Mouse (Mus musculus) hindbrain, postnatal 0 days (tissue): ENCODE data around the gene Epb41. TPM values are rescaled to one million over a fixed set of nuclear protein-coding genes. Genes with fewer than 3 reads are reported as not detected.

ENCODE experiments used
- ATAC-seq: fragments of 200-750 bp; cut with Nextera tagmentation; 2 replicates; pipeline ENCODE4 v1.8.0; 2017; ENCODE audit warnings: mild to moderate bottlenecking, moderate TSS enrichment, moderate library complexity
- DNase-seq: peaks from one replicate; pipeline ENCODE4 v3.0.0-alpha.2; 2015; ENCODE audit warnings: low spot score
- H3K27ac ChIP-seq: fragments of 300-500 bp; sonication (generic); 2 replicates; pipeline ENCODE4 v1.5.1; 2014; ENCODE audit warnings: mild to moderate bottlenecking
- H3K27me3 ChIP-seq: fragments of 300-500 bp; sonication (generic); 2 replicates; pipeline ENCODE4 v1.6.1; 2014; ENCODE audit warnings: low read length, mixed read lengths; ENCODE audit not compliant: insufficient read depth
- H3K36me3 ChIP-seq: fragments of 300-500 bp; sonication (generic); 2 replicates; pipeline ENCODE4 v1.6.1; 2014; ENCODE audit warnings: low read length, mixed read lengths; ENCODE audit not compliant: insufficient read depth
- H3K4me1 ChIP-seq: fragments of 300-500 bp; sonication (generic); 2 replicates; pipeline ENCODE4 v1.6.1; 2014; ENCODE audit warnings: antibody characterized with exemption, low read length, mixed read lengths; ENCODE audit not compliant: insufficient read depth
- H3K4me2 ChIP-seq: fragments of 300-500 bp; sonication (generic); 2 replicates; pipeline ENCODE4 v1.6.1; 2014; ENCODE audit warnings: low read depth, mild to moderate bottlenecking, low read length, moderate library complexity, mixed read lengths
- H3K4me3 ChIP-seq: fragments of 300-500 bp; sonication (generic); 2 replicates; pipeline ENCODE4 v1.5.1; 2014; ENCODE audit warnings: low read length
- H3K9ac ChIP-seq: fragments of 300-500 bp; sonication (generic); replicated peaks from 2 replicates; pipeline ENCODE4 v1.6.1; 2014; ENCODE audit warnings: mild to moderate bottlenecking, low read length, moderate library complexity, mixed read lengths
- H3K9me3 ChIP-seq: fragments of 300-500 bp; sonication (generic); 2 replicates; pipeline ENCODE4 v1.6.1; 2016; ENCODE audit warnings: low read length, mixed read lengths
- CTCF ChIP-seq: IDR thresholded peaks from 2 replicates; pipeline ENCODE4 v1.5.1; 2016; ENCODE audit warnings: antibody characterized with exemption, control low read depth, low read depth
- WGBS: fragments of 180-500 bp; shearing (Covaris S2); extraction: QIAGEN DNeasy Blood & Tissue Kit; methylation state at CpG from one replicate; pipeline ENCODE4 v1.1.7; 2014; 5-methylcytosine and 5-hydroxymethylcytosine counted together
- polyA plus RNA-seq: library from polyadenylated mRNA; unstranded; fragments of >200 nt; fragmentation: Nextera tagmentation; extraction: Ambion mirVana; gene quantifications from 2 replicates; pipeline ENCODE4 v1.2.1, GENCODE M21; 2015
- total RNA-seq: library from RNA; depleted of rRNA; stranded (reverse); fragments of >200 nt; gene quantifications from 2 replicates; pipeline ENCODE4 v1.2.3, GENCODE M21; 2014

The Epb41 gene
- total and polyA plus RNA-seq, 2 experiments from 2014 or later = 33.3 to 69.7 TPM

- H3K4me1 ChIP-seq = peaks cover 6% of the 10 kb centered on the region; the same call in 1 of the 2 replicates
- H3K4me3 ChIP-seq = no peak overlapping the region
- H3K36me3 ChIP-seq = no peaks in the 10 kb centered on the region
- no peak overlapping the region for H3K9ac ChIP-seq
- DNase-seq = no peak
- H3K27ac ChIP-seq = no peak overlapping the region
- H3K4me2 ChIP-seq = no peak overlapping the region
- H3K27me3 ChIP-seq = no peaks in the 10 kb centered on the region
- no peak for ATAC-seq
- H3K9me3 ChIP-seq = no peaks in the 10 kb centered on the region
- no peak for TF ChIP-seq CTCF
- WGBS = 75% methylated on average over 8 of the region's 8 CpGs
Measured at GRCm38 (mm10) chr4:132062289-132062688, 12.8 kb downstream of the Epb41 start.

- Histone ChIP-seq H3K4me3 (no peak overlapping the region), H3K4me2 (no peak overlapping the region), H3K36me3 (no peaks in the 10 kb centered on the region), H3K4me1 (no peaks in the 10 kb centered on the region), H3K9me3 (no peaks in the 10 kb centered on the region), H3K27me3 (no peaks in the 10 kb centered on the region), H3K9ac (no peak overlapping the region), H3K27ac (no peak overlapping the region)
- 76% methylated on average over 17 of the region's 17 CpGs for WGBS
- no peak for ATAC-seq
- no peak for DNase-seq
- TF ChIP-seq CTCF = no peak
Measured at GRCm38 (mm10) chr4:132060040-132060832, 14.9 kb downstream of the Epb41 start.

- Histone ChIP-seq H3K36me3 (no peaks in the 10 kb centered on the region), H3K9me3 (no peaks in the 10 kb centered on the region), H3K27ac (no peak overlapping the region), H3K4me1 (no peaks in the 10 kb centered on the region), H3K27me3 (no peaks in the 10 kb centered on the region), H3K9ac (no peak overlapping the region), H3K4me2 (no peak overlapping the region), H3K4me3 (no peak overlapping the region)
- 97% methylated on average over 2 of the region's 2 CpGs for WGBS
- TF ChIP-seq CTCF = no peak
- DNase-seq (no peak), ATAC-seq (no peak)
Measured at GRCm38 (mm10) chr4:132059541-132059940, 15.6 kb downstream of the Epb41 start.

DNA sequence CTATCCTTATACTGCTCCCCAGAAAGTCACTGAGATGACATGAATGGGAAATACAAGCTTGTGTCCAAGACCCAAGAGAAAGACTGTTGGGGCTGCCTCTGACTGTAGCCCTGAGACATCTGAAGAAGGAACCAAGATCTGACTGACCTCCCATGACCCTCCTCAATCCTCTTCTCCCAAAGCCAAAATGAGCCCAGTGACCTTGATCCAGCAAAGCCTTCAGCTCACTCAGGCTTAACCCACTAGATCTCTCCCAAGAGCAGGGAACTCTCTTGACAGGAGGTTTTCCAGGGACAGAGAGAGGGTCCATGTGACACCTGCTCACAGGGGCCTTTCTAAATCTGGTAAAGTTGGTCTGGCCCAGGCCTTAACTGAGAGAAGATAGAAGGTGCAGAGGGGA, 17.8 kb downstream of the Epb41 start:
- ATAC-seq = no peak
- Histone ChIP-seq H3K9me3 (no peaks in the 10 kb centered on the region), H3K4me2 (no peak overlapping the region), H3K36me3 (no peaks in the 10 kb centered on the region), H3K27ac (no peak overlapping the region), H3K27me3 (no peaks in the 10 kb centered on the region), H3K9ac (no peak overlapping the region), H3K4me1 (no peaks in the 10 kb centered on the region), H3K4me3 (no peak overlapping the region)
- no peak for TF ChIP-seq CTCF
- DNase-seq = no peak

DNA sequence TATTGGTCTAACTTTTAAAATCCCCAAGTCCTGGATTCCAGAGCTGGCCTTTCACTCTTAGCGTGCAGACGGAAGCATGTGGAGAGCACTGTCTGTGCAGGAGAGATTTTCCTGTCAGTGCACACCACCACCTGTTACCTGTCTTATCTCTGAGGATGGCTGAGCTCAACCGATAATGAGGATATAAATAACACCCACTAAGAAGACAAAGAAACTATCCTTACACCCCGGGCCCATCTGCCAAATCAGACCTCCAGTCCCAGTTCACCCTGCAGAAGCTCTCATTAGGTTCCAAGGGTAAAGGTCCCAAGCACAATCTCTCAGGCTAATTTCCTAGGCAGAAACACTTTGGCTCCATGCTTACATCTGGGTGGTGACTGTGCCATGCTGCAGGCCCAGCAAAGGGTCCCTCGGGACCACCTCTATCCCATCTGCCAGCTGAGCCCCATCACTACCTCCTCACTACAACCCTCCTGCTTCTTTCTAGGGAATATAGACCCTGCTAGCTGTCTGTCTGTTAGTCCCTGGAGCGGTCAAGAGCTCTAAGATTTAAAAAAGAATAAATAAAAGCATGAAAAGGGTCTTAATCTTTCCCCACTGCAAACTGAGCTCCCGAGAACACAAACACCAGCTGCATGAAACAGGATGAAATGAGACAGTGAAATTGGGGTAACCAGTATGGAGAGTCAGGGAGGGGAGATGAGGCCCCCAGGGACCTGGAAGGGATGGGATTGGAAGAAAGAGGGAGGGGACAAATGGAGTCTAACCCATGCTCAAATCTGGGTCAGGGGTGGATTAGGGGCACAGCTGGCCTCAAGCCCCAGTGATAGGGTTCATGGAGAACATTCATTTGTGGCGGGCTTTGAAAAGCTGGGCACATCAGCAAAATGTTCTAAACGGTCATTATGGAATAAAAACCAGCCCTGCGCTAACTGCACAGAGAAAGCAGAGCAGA, 23.5 kb downstream of the Epb41 start:
- no peak for TF ChIP-seq CTCF
- 57% methylated on average over 10 of the region's 10 CpGs for WGBS
- Histone ChIP-seq H3K27ac (no peak overlapping the region), H3K9me3 (no peaks in the 10 kb centered on the region), H3K9ac (no peak overlapping the region), H3K4me2 (no peak overlapping the region), H3K27me3 (no peaks in the 10 kb centered on the region), H3K4me1 (no peaks in the 10 kb centered on the region), H3K4me3 (no peak overlapping the region), H3K36me3 (no peaks in the 10 kb centered on the region)
- peak; percentile 6 for DNase-seq
- ATAC-seq = no peak

- ATAC-seq = no peak
- Histone ChIP-seq H3K4me3 (peak overlapping the region; percentile 96), H3K36me3 (no peaks in the 10 kb centered on the region), H3K27ac (peak overlapping the region; percentile 26; the same call in 1 of the 2 replicates), H3K27me3 (no peaks in the 10 kb centered on the region), H3K4me1 (no peaks in the 10 kb centered on the region), H3K9ac (no peak overlapping the region), H3K4me2 (peak overlapping the region; percentile 84), H3K9me3 (no peaks in the 10 kb centered on the region)
- WGBS = 9% methylated on average over 14 of the region's 15 CpGs
- TF ChIP-seq CTCF = no peak
- peak; percentile 20 for DNase-seq
Measured at GRCm38 (mm10) chr4:132049549-132050200, 25.4 kb downstream of the Epb41 start.
